Mouse (Mus musculus) inflammation-experienced regulatory T-cells, adult 6 months (primary cell): ENCODE measurements around the gene Rasgrp1. TPM values are rescaled to one million over a fixed set of nuclear protein-coding genes. Genes with fewer than 3 reads are reported as not detected.

ENCODE experiments used
- ATAC-seq: one replicate; pipeline ENCODE4 v1.8.0; 2017
- polyA plus RNA-seq, 3 experiments: library from polyadenylated mRNA; unstranded; fragments of 100-300 nt; shearing (Covaris generic); gene quantifications; one replicate each; pipeline ENCODE4 v1.2.1; 2017

Rasgrp1 gene
- polyA plus RNA-seq, 3 experiments from 2014 or later: 48.9 to 73.3 (median 64.2) TPM

- peak; percentile 96 for ATAC-seq
These were observed 93.4 kb downstream of the Rasgrp1 start, which contains the start of gene Fam98b for GRCm38 (mm10) chr2:117249255-117250000. Fam98b (plus strand) TSS chr2:117249739.

GRCm38 (mm10) chr2:117241953-117242352 lies 100.8 kb downstream of the Rasgrp1 start:
- ATAC-seq: no peak

GRCm38 (mm10) chr2:117231257-117231656 lies 111.5 kb downstream of the Rasgrp1 start:
- peak; percentile 56 for ATAC-seq

GRCm38 (mm10) chr2:117230261-117230660 lies 112.5 kb downstream of the Rasgrp1 start:
- no peak for ATAC-seq

Other genes with a start within 250 kb of the Rasgrp1 start
- 1 to 10 TPM; 1.6 to 1.7 (median 1.6) TPM for gene Spred1, start 221.6 kb downstream of the Rasgrp1 start, polyA plus RNA-seq
- 10 to 100 TPM in 1 of 3 experiments, 1 to 10 TPM in 2; 6.6 to 13.5 (median 9.7) TPM for gene Fam98b, start 93.3 kb downstream of the Rasgrp1 start, polyA plus RNA-seq